Mouse (Mus musculus) myocyte (in vitro differentiated cells): ENCODE measurements around the gene Gm9970.

Source experiments
- CEBPB ChIP-seq: IDR thresholded peaks from 2 replicates; pipeline ENCODE4 v1.6.1; 2011; ENCODE audit warnings: mild to moderate bottlenecking, moderate library complexity; ENCODE audit not compliant: poor library complexity, insufficient read depth, severe bottlenecking
- E2F4 ChIP-seq: IDR thresholded peaks from one replicate; pipeline ENCODE4 v1.6.1; 2011; ENCODE audit warnings: mild to moderate bottlenecking, control low read depth, moderate library complexity; ENCODE audit not compliant: insufficient read depth
- MAX ChIP-seq: IDR thresholded peaks from one replicate; pipeline ENCODE4 v1.6.1; 2011; ENCODE audit warnings: low read depth, mild to moderate bottlenecking, control low read depth
- MYOD1 ChIP-seq, 3 experiments: IDR thresholded peaks; one replicate each; pipeline ENCODE4 v1.6.1; 2011; ENCODE audit warnings: control low read depth in 2 of 3, low read depth in 2 of 3, mild to moderate bottlenecking in 2 of 3, moderate library complexity in 1 of 3; ENCODE audit not compliant: insufficient read length in 2 of 3, control insufficient read depth in 1 of 3
- MYOG ChIP-seq, 3 experiments: IDR thresholded peaks; one replicate each; pipeline ENCODE4 v1.6.1; 2011; ENCODE audit warnings: control low read depth in 2 of 3, low read depth in 2 of 3, mild to moderate bottlenecking in 2 of 3; ENCODE audit not compliant: insufficient read length in 2 of 3, control insufficient read depth in 1 of 3, insufficient read depth in 1 of 3
- POLR2A ChIP-seq: IDR thresholded peaks from one replicate; pipeline ENCODE4 v1.6.1; 2011; ENCODE audit warnings: low read depth, mild to moderate bottlenecking, control low read depth, moderate library complexity; ENCODE audit not compliant: insufficient read length
- POLR2AphosphoS2 ChIP-seq: IDR thresholded peaks from one replicate; pipeline ENCODE4 v1.6.1; 2011; ENCODE audit warnings: low read depth, control low read depth; ENCODE audit not compliant: insufficient read length
- REST ChIP-seq: IDR thresholded peaks from one replicate; pipeline ENCODE4 v1.6.1; 2011; ENCODE audit warnings: mild to moderate bottlenecking, control low read depth, moderate library complexity; ENCODE audit not compliant: insufficient read depth, insufficient read length
- SRF ChIP-seq: IDR thresholded peaks from one replicate; pipeline ENCODE4 v1.6.1; 2011; ENCODE audit warnings: low read depth; ENCODE audit not compliant: control insufficient read depth, insufficient read length
- TCF12 ChIP-seq: IDR thresholded peaks from one replicate; pipeline ENCODE4 v1.6.1; 2011; ENCODE audit warnings: mild to moderate bottlenecking, control low read depth; ENCODE audit not compliant: poor library complexity, insufficient read depth, severe bottlenecking
- TCF3 ChIP-seq: IDR thresholded peaks from one replicate; pipeline ENCODE4 v1.6.1; 2011; ENCODE audit warnings: low read depth, control low read depth; ENCODE audit not compliant: insufficient read length
- USF1 ChIP-seq: IDR thresholded peaks from one replicate; pipeline ENCODE4 v1.6.1; 2011; ENCODE audit warnings: low read depth, mild to moderate bottlenecking, control low read depth, moderate library complexity

DNA sequence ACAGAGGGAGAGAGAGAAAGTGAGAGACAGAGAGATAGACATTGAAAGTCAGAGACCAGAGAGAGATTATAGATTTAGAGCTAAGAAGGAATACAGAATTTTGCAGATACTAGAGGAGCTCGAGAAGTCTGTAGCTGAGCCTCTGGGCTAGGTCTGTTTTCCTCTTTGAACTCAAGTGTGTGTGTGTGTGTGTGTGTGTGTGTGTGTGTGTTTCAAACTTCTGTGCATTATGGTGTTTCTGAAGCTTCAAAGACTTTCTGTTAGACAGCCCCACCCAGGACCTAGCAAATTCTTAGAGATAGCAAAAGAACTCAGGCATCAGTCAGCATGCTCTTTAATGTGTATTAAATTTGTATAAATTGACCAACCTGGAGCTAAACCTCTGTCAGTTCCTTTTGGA, 14.4 kb downstream of the Gm9970 start:
- TF ChIP-seq POLR2A (no peak), USF1 (no peak), TCF3 (no peak), MYOG (IDR thresholded peaks at IDR 0.05; ENCODE audit: control insufficient read depth in 1 of 3, insufficient read depth in 1 of 3, insufficient read length in 2 of 3, low read depth in 2 of 3) (no peak), E2F4 (no peak), POLR2AphosphoS2 (no peak), MAX (no peak), MYOD1 (IDR thresholded peaks at IDR 0.05; ENCODE audit: control insufficient read depth in 1 of 3, insufficient read length in 2 of 3, low read depth in 2 of 3) (no peak), CEBPB (no peak), REST (no peak), TCF12 (no peak), SRF (no peak)
